Mouse (Mus musculus) frontal cortex, adult 2 months (tissue): ENCODE results near the gene Spata32. TPM values are rescaled to one million over a fixed set of nuclear protein-coding genes. Genes with fewer than 3 reads are reported as not detected.

Source experiments
- DNase-seq, 2 experiments: peaks; one replicate each; pipeline ENCODE4 v3.0.0; 2022; ENCODE audit warnings: low spot score in 1 of 2; ENCODE audit errors: extremely low spot score in 1 of 2
- polyA plus RNA-seq: library from polyadenylated mRNA; depleted of rRNA; stranded (reverse); fragments of >200 nt; gene quantifications from 2 replicates; pipeline ENCODE4 v1.2.3, GENCODE M21; 2012; rRNA removed

Gene Spata32
- polyA plus RNA-seq: 1.4 and 1.5 TPM in 2 replicates

GRCm38 (mm10) chr11:103217790-103218516, at the start of gene Spata32:
Gene Spata32, minus strand, starts transcription at chr11:103218432.
- peak in 1 of 2 experiments; percentile 74 for DNase-seq

- peak; percentile 99 for DNase-seq
Measured at GRCm38 (mm10) chr11:103267346-103268219, 49.4 kb upstream of the Spata32 start, which contains the start of gene Map3k14. Gene Map3k14, minus strand, starts transcription at chr11:103267472.

GRCm38 (mm10) chr11:103266729-103267345, 48.6 kb upstream of the Spata32 start:
- no peak for DNase-seq

- DNase-seq: no peak
Measured at GRCm38 (mm10) chr11:103265856-103266255, 47.6 kb upstream of the Spata32 start.

- no peak for DNase-seq
Measured at GRCm38 (mm10) chr11:103265211-103265610, 47.0 kb upstream of the Spata32 start.

- no peak for DNase-seq
Measured at GRCm38 (mm10) chr11:103264427-103265005, 46.3 kb upstream of the Spata32 start.

- DNase-seq: no peak
Measured at GRCm38 (mm10) chr11:103263551-103263950, 45.3 kb upstream of the Spata32 start.

GRCm38 (mm10) chr11:103262412-103263267, 44.4 kb upstream of the Spata32 start:
- no peak for DNase-seq

- no peak for DNase-seq
Measured at GRCm38 (mm10) chr11:103261671-103262411, 43.6 kb upstream of the Spata32 start.

- DNase-seq: no peak
Measured at GRCm38 (mm10) chr11:103260515-103261192, 42.4 kb upstream of the Spata32 start.

- no peak for DNase-seq
Measured at GRCm38 (mm10) chr11:103260034-103260433, 41.8 kb upstream of the Spata32 start.

- DNase-seq: no peak
Measured at GRCm38 (mm10) chr11:103257938-103258481, 39.8 kb upstream of the Spata32 start.

- DNase-seq: no peak
Measured at GRCm38 (mm10) chr11:103253605-103254004, 35.4 kb upstream of the Spata32 start.

- DNase-seq: no peak
Measured at GRCm38 (mm10) chr11:103252380-103252779, 34.1 kb upstream of the Spata32 start.

- no peak for DNase-seq
Measured at GRCm38 (mm10) chr11:103250324-103250723, 32.1 kb upstream of the Spata32 start.

GRCm38 (mm10) chr11:103249509-103249908, 31.3 kb upstream of the Spata32 start:
- no peak for DNase-seq

- DNase-seq: no peak
Measured at GRCm38 (mm10) chr11:103248837-103249236, 30.6 kb upstream of the Spata32 start.

- peak; percentile 69 to 88 for DNase-seq
Measured at GRCm38 (mm10) chr11:103247504-103248177, 29.4 kb upstream of the Spata32 start.
